Comparison of ENCODE assay signal across 8 mouse cellular contexts in genomic region chrX:7318551-7319025, GRCm38 (mm10). TPM values are rescaled to one million over a fixed set of nuclear protein-coding genes. Genes with fewer than 3 reads are reported as not detected.
DNase-seq lines count a peak whose midpoint lies in the region; ATAC-seq and TF ChIP-seq lines count a peak whose summit lies in the region.

No protein-coding gene starts in this region.

- no peak for TF ChIP-seq CTCF in liver, adult 2 months (IDR thresholded peaks at IDR 0.05; ENCODE audit: low read depth, low read length)

- ATAC-seq in common myeloid progenitor, adult 5-6 weeks (replicated peaks; ENCODE audit: low read depth, poor library complexity, severe bottlenecking), result peak; percentile 24; the same call in 1 of the 2 replicates
- peak; percentile 87 for ATAC-seq in hindbrain, embryonic 13.5 days (ENCODE audit: low FRiP score)
- peak; percentile 78 for ATAC-seq in neural tube, embryonic 14.5 days (ENCODE audit: low read depth)

- no peak for TF ChIP-seq POLR2A in liver, adult 2 months (IDR thresholded peaks at IDR 0.05; ENCODE audit: extremely low read depth, insufficient read depth, low read length)

- H3K79me2 ChIP-seq in liver, adult 2 months (ENCODE audit: control insufficient read depth, insufficient read depth, low read length), result no peaks in the 10 kb centered on the region

- H3K27ac ChIP-seq in hindbrain, embryonic 13.5 days, result peak overlapping the region; percentile 92
- H3K27ac ChIP-seq in liver, adult 2 months (replicated peaks; ENCODE audit: insufficient read depth, low read depth, low read length), result peak overlapping the region; percentile 70
- H3K27ac ChIP-seq in neural tube, embryonic 14.5 days (ENCODE audit: low read depth, low read length), result peak overlapping the region; percentile 87

- 0 out of 2 replicates have a peak, but pooled peaks cover 7% of the 10 kb centered on the region for H3K4me1 ChIP-seq in hindbrain, embryonic 13.5 days (replicated peaks)
- H3K4me1 ChIP-seq in liver, adult 2 months (ENCODE audit: control insufficient read depth, insufficient read depth, low read length), result no peaks in the 10 kb centered on the region
- H3K4me1 ChIP-seq in neural tube, embryonic 14.5 days (ENCODE audit: control insufficient read depth, insufficient read depth, low read length), result no peaks in the 10 kb centered on the region

- 15% methylated on average over 34 of the region's 37 CpGs for WGBS in hindbrain, embryonic 13.5 days
- WGBS in liver, adult 2 months, result 0% methylated on average over 34 of the region's 37 CpGs
- WGBS in neural tube, embryonic 14.5 days, result 11% methylated on average over 37 of the region's 37 CpGs

- H3K27me3 ChIP-seq in hindbrain, embryonic 13.5 days, result no peaks in the 10 kb centered on the region
- H3K27me3 ChIP-seq in liver, adult 2 months (ENCODE audit: control insufficient read depth, insufficient read depth, low read length), result no peaks in the 10 kb centered on the region
- H3K27me3 ChIP-seq in neural tube, embryonic 14.5 days (ENCODE audit: control insufficient read depth, insufficient read depth, low read length), result no peaks in the 10 kb centered on the region

- H3K4me2 ChIP-seq in hindbrain, embryonic 13.5 days, result peak overlapping the region; percentile 54
- H3K4me2 ChIP-seq in neural tube, embryonic 14.5 days (ENCODE audit: low read depth, low read length), result peak overlapping the region; percentile 44

- H3K9me3 ChIP-seq in hindbrain, embryonic 13.5 days, result no peaks in the 10 kb centered on the region
- H3K9me3 ChIP-seq in neural tube, embryonic 14.5 days (ENCODE audit: control insufficient read depth, low read length), result no peaks in the 10 kb centered on the region

- H3K4me3 ChIP-seq in hindbrain, embryonic 13.5 days, result peak overlapping the region; percentile 54
- H3K4me3 ChIP-seq in liver, adult 2 months (ENCODE audit: insufficient read depth, low read depth, low read length), result peak overlapping the region; percentile 96
- H3K4me3 ChIP-seq in neural tube, embryonic 14.5 days (ENCODE audit: low read depth, low read length), result peak overlapping the region; percentile 52

- H3K36me3 ChIP-seq in hindbrain, embryonic 13.5 days, result no peaks in the 10 kb centered on the region
- no peaks in the 10 kb centered on the region for H3K36me3 ChIP-seq in liver, adult 2 months (ENCODE audit: control insufficient read depth, insufficient read depth, low read length)
- no peaks in the 10 kb centered on the region for H3K36me3 ChIP-seq in neural tube, embryonic 14.5 days (ENCODE audit: control insufficient read depth, insufficient read depth, low read length)

- DNase-seq in spleen, postnatal 14 days (ENCODE audit: low spot score in 2 of 2), result peak; percentile 5 to 24
- no peak for DNase-seq in spleen, adult 18-20 months
- DNase-seq in liver, adult 2 months (ENCODE audit: extremely low read depth, low read depth, low spot score), result peak; percentile 27
- DNase-seq in thymus, postnatal 25 days, result no peak
- no peak for DNase-seq in thymus, adult 18-20 months

- peak overlapping the region; percentile 77 for H3K9ac ChIP-seq in hindbrain, embryonic 13.5 days
- peak overlapping the region; percentile 92 for H3K9ac ChIP-seq in liver, adult 2 months (ENCODE audit: low read depth, low read length)
- H3K9ac ChIP-seq in neural tube, embryonic 14.5 days (replicated peaks; ENCODE audit: low read depth, low read length), result peak overlapping the region; percentile 54

RNA-seq across cellular contexts. Expression of gene Clcn5, which starts 0.6 kb away (rescaled TPM):
- 4.4 and 6.9 TPM in 2 replicates for total RNA-seq in common myeloid progenitor, adult 5-6 weeks (2017)
- polyA plus RNA-seq in hindbrain, embryonic 13.5 days (2015; fragmentation: Nextera tagmentation; extraction: Ambion mirVana), result 7.5 and 7.6 TPM in 2 replicates
- total RNA-seq in liver, adult 2 months (2014; rRNA removed), result 4.5 and 7.5 TPM in 2 replicates
- 0.97 and 1.1 TPM in 2 replicates for polyA plus RNA-seq in liver, adult 2 months (2012; rRNA removed)
- 10.4 and 17.3 TPM in 2 replicates for polyA plus RNA-seq in neural tube, embryonic 14.5 days (2014; fragmentation: Nextera tagmentation; extraction: Ambion mirVana)

RNA-seq across cellular contexts. Expression of gene Usp27x, which starts 57.0 kb away (rescaled TPM):
- 0.37 and 0.63 TPM in 2 replicates for total RNA-seq in common myeloid progenitor, adult 5-6 weeks (2017)
- polyA plus RNA-seq in hindbrain, embryonic 13.5 days (2015; fragmentation: Nextera tagmentation; extraction: Ambion mirVana), result 1.6 and 1.9 TPM in 2 replicates
- 0.37 and 0.47 TPM in 2 replicates for total RNA-seq in liver, adult 2 months (2014; rRNA removed)
- 0.21 and 0.31 TPM in 2 replicates for polyA plus RNA-seq in liver, adult 2 months (2012; rRNA removed)
- polyA plus RNA-seq in neural tube, embryonic 14.5 days (2014; fragmentation: Nextera tagmentation; extraction: Ambion mirVana), result 0.91 and 1.3 TPM in 2 replicates

Comparison
In these comparisons a context has a peak if more than half of its experiments do, and no peak if none do; other contexts are left out.
1. DNase-seq: peak in spleen, postnatal 14 days (2 of 2) and liver, adult 2 months (single experiment); none in spleen, adult 18-20 months (0 of 2), thymus, postnatal 25 days (single experiment) and thymus, adult 18-20 months (0 of 2).
2. ATAC-seq: peak in every context shown above with its lines; median percentile 87 in hindbrain, embryonic 13.5 days; 78 in neural tube, embryonic 14.5 days; 24 in common myeloid progenitor, adult 5-6 weeks.
3. Peak in every context shown above with its lines, with median percentiles within 50 percentile points of each other: H3K27ac ChIP-seq, H3K4me3 ChIP-seq and H3K9ac ChIP-seq.